Mouse (Mus musculus) adrenal gland, adult 18-20 months (tissue): Measurements from ENCODE around the gene Klhl33. TPM values are rescaled to one million over a fixed set of nuclear protein-coding genes. Genes with fewer than 3 reads are reported as not detected.
"Not testable (repeated sequence)": the region's sequence is repeated elsewhere in the genome, so short reads cannot be mapped to it uniquely, and the experiment has no call there.

ENCODE experiments used
- DNase-seq, 2 experiments: peaks; one replicate each; pipeline ENCODE4 v3.0.0; 2021 to 2022; ENCODE audit warnings: low spot score in 2 of 2
- total RNA-seq, 2 experiments: library from RNA; stranded (reverse); gene quantifications; 1 replicate in 1 of 2; 2 replicates in 1 of 2; pipeline ENCODE4 v1.2.3; 2021

The Klhl33 gene
- total RNA-seq, 2 experiments from 2014 or later, result 0.83 to 1.3 TPM

DNA sequence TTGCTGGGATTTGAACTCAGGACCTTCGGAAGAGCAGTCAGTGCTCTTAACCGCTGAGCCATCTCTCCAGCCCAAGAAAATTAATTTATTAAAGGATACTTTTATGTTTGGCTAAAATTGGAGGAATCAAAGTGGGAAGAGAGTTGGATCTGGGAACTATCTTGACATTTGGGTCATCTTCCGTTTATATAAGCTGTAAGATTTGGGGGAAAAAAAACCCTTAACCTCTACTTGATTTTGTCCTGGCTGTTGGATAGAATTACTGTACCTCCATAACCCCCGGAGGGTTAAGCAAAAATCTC lies 7.5 kb upstream of the Klhl33 start:
- DNase-seq, result no peak

DNA sequence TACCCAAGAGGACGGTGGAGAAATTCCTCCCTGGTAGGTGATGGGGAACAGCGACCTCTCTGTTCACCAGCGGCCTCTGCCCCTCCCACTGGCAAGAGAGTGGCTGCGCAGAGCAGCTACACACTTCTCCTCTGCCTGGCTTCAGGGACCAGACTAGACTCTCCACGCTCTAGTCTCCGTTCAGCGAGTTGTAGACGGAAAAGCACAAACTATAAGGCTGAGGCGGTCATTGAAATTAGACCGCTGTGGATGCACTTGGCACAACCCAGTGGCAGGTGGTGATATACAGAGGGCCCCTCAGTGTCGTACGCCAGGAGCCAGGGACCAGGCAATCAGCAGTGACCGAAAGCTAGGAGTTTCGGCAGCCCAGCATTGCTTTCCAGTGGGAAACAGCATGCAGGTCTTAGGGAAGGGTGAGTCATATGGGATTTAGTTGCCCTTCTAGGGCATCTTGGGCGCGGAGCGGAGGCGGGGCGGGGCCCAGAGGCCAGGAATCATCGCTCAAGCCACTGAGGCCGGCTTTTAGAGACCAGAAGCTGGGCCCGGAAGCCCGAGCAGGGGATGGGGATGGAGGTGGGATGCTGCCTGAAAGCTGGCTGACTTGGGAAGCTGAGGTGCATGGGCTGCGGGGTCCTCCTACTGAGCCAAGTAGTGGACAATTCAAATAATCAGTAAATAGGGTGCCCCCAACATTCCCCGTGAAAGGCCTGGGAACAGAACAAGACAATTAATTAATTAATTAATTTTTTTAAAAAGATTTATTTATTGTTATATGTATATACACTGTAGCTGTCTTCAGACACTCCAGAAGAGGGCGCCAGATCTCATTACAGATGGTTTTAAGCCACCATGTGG lies 6.9 kb upstream of the Klhl33 start:
- peak in 1 of 2 experiments; percentile 10 for DNase-seq

- not testable (repeated sequence) for DNase-seq
Observed at GRCm38 (mm10) chr14:50897992-50898391, 685 bp upstream of the Klhl33 start.

GRCm38 (mm10) chr14:50896747-50897373 lies 447 bp downstream of the Klhl33 start:
- DNase-seq, result no peak

DNA sequence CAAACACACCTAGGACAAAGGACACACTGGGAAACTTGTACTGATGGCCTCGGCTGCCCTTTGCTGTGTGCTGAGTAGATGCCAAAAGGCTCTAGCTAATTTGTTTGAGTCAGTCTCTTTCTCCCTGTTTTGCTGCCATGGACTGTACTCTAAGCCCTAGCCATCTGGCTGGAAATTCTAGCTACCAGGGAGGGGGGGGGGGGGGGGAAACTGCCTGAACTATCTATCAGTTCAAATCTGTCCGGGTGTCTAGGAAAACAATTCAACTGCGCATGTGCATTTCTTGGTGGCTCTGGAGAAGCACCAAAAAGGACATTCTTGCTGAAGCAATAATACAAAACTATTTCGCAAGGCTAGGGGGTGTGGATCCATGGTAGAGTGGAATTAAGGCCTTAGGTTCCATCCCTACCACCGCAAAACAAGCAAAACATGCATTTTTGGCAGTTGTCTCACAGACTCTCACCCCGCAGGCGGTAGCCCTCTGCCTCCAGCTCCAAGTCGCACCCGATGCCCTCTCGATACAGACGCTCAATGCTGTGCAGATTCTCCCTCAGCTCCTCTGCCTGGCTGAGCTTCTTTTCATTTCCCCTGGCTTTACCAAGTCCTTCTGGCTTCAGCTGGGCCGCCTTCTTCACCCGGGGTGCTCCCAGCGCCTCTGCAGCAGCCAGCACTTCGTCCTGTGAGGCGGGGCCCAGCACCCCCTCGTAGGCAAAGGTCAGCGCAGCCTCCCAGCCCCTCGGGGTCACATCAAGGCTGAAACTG lies 1.1 kb downstream of the Klhl33 start:
- DNase-seq, result peak; percentile 26 to 43

DNA sequence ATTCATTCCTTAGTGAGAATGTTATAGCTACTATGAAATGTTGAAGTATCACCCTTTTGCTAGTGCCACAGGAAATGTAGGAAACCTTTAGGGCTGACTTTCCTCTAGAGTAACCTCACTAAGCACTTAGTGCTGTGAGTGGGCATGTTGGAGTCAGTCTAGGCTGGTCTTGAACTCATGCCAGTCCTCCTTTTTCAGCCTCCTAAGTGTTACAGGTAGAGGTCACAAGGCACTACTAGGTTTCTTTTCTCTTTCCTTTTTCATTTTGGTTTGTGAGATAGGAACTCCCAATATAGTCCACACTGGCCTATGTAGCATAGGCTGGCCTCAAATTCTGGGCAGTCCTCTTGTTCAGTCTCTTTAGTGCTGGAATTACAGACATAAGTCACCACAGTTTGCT lies 1.9 kb downstream of the Klhl33 start:
- DNase-seq, result no peak

- peak in 1 of 2 experiments; percentile 30 for DNase-seq
Observed at GRCm38 (mm10) chr14:50892541-50893459, 4.5 kb downstream of the Klhl33 start.

- no peak for DNase-seq
Observed at GRCm38 (mm10) chr14:50892091-50892490, 5.2 kb downstream of the Klhl33 start.

DNA sequence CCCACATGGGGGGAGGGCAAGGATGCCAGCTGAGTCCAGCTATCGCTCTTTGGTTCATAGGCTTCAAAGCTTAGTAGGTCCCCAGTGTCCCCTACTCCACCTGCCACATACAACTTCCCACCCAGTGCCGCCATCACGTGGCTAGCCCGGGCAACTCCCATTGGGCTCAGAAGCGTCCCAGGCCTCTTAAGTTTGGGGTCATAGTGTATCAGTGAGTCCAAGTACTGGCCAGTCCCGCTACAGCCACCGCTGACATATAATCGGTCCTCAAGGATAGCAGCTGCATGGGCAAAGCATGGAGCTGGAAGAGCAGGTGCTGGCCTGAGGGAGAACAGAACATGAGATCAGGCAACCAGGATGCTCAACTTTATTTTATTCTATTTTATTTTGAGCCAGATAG lies 5.7 kb downstream of the Klhl33 start:
- DNase-seq, result no peak

- no peak for DNase-seq
Observed at GRCm38 (mm10) chr14:50876236-50876950, 20.9 kb downstream of the Klhl33 start.

DNA sequence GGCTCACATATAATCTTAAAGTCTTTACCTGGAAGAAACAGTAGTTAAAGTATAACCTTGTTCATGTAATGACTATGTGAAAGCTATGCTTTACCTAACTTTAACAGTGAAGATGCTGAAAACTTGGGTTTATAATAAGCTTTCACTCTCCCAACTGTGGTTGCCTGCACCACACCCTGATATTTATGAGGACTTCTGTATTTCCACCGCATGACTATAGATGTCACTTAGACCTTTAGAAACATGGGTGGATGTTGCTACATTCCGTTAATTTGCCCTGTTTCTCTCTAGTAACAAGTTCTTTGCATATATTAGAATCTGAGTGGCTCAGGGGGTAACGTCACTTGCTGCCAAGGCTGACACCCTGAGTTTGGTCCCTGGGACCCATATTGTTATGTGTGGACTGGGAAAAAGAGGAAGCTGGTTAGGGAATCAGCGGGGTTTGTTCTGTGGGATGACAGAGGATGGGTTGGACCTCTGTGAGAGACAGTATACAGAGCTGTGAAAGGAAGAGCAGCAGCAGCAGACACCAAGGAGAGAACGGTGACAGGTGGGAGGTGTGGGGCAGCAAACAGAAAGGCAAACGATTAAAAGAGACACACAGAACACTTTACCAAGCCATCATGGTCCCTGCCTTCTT lies 21.6 kb downstream of the Klhl33 start:
- no peak for DNase-seq

GRCm38 (mm10) chr14:50875175-50875574 lies 22.1 kb downstream of the Klhl33 start:
- DNase-seq, result no peak

DNA sequence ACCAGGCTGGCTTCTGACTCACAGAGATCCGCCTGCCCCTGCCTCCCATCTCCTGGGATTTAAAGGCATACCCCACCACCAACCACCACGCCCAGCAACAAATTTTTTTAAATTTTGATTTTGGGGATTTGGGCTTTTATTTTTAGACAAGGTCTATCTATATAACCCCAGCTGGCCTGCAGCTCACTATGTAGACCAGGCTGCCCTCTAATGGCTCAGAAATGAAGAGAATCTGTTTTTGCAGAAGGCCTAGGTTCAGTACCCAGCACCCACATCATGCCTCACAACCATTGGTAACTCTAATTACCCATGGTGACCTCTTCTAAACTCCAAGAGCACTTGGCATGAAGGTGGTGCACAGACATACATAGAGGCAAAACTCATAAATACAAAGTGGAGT lies 26.0 kb downstream of the Klhl33 start:
- DNase-seq, result no peak

GRCm38 (mm10) chr14:50870805-50871143 lies 26.5 kb downstream of the Klhl33 start:
- DNase-seq, result peak in 1 of 2 experiments; percentile 6

GRCm38 (mm10) chr14:50869889-50870804 lies 27.2 kb downstream of the Klhl33 start, which contains the start of gene Tep1:
Gene Tep1, minus strand, starts transcription at chr14:50870560.
- DNase-seq, result peak; percentile 60 to 73

- no peak for DNase-seq
Observed at GRCm38 (mm10) chr14:50868656-50869055, 28.7 kb downstream of the Klhl33 start.

DNA sequence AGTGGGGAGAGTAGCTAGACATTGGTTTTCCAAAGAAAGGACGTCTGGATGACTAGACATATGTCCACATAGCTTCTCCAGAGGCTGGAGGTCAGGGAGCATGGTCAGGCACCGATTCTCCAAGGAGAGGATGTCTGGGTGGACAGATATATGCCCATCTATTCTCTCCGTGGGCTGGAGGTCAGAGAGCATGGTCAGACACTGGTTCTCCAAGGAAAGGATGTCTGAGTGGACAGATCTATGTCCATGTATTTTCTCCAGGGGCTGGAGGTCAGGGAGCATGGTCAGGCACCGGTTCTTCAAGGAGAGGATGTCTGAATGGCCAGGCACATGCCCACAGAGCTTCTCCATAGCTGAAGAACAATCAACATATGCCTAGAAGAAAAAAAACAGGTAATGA lies 29.1 kb downstream of the Klhl33 start:
- DNase-seq, result no peak

GRCm38 (mm10) chr14:50866966-50867365 lies 30.3 kb downstream of the Klhl33 start:
- no peak for DNase-seq

GRCm38 (mm10) chr14:50865005-50865404 lies 32.3 kb downstream of the Klhl33 start:
- not testable (repeated sequence) for DNase-seq
